Mouse (Mus musculus) embryo, embryonic 11 days (tissue): ENCODE measurements around the gene Ptms.

ENCODE experiments used
- DNase-seq: peaks from one replicate; pipeline ENCODE4 v3.0.0-alpha.2; 2015

Ptms gene

DNA sequence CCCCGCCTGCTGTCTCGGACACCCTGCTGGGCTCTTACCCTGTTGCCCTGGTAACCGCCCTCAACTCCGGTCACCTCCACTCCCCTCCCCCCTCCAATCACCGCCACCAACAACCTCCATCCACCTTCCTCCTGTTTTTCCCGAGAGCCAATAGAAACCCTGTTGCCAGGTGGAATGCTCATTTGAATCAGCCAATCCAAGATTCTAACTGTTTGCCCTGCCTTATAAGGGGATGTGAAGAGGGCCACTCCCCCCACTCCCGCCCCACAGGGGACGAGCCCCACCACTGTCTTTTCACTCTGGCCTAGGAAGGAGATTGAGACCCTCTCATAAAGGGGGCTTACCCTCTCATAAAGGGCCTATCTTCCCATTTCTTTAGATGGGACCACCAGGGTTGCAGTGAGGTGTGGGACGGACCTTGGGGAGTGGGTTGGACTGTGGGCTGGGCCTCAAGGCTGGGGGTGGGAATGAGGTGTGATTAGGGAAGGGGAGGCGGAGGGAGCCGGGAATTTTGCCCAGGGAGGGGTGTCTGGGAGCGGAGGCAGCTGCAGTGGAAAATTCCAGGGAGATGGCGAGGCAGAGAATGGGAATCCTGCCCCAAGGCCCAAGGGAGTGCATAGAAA, at the start of gene Ptms:
Ptms (minus strand) TSS at position 409 of the 623 bp plus-strand sequence.
- DNase-seq, result peak; percentile 97

DNA sequence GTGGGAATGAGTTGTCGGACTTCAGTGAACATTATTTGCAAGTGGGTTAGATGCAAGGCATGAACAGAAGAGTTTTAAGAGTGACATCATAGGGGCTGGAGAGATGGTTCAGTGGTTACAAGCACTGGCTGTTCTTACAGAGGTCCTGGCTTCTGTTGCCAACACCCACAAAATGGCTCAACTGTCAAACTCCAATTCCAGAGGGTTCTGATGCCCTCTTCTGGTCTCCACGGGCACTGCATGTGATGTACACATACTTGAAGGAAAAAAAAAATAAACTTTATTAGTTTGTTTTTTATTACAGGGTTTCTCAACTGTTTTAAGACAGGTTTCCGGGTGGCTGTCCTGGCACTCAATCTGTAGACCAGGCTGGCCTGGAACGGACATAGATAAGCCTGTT, 47.9 kb upstream of the Ptms start:
- DNase-seq, result peak; percentile 63

DNA sequence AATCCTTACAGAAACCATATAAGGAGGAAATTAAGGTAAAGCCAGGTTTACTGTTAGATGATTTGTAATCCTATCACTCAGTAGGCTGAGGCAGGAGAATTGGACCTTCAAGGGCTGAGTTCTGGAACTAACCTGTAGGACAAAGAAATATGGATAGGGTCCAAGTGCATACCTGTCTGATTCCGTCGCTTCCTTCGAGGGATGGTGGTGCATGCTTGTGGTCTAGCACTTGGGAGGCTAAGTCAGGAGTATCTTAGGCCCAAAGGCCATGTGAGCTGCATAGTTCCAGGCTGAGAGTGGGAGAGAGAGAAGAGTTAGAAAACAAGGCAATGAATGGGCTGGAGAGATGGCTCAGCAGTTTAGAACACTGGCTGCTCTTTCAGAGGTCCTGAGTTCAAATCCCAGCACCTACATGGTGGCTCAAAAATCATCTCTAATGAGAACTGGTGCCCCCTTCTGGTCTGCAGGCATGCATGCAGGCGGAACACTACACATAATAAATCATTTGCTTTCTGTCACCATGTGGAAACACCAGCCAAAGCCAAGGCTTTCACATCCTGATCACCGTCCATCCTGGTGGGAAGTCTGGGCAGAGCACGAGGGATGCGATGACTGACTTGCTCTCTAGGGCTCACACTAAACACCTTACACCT, 46.7 kb upstream of the Ptms start:
- no peak for DNase-seq

DNA sequence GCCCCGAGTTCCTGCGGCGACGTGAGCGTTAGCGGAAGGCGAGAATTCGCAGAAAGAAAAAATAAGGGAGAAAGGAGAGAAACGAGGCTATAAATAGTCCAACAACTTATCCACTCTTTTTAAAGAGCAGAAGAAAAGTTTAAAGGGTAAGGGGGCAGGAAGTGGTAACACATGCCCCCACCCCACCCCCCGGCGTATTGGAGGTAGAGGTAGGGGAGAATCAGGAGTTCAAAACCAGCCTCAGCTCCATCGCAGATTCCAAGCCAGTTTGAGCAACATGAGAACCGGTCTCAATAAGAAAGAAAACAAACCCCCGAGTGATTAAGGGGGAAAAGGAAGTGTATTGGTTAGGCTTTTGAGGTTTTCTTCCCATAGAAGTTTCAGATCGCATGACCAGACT, 45.8 kb upstream of the Ptms start:
- peak; percentile 34 for DNase-seq

DNA sequence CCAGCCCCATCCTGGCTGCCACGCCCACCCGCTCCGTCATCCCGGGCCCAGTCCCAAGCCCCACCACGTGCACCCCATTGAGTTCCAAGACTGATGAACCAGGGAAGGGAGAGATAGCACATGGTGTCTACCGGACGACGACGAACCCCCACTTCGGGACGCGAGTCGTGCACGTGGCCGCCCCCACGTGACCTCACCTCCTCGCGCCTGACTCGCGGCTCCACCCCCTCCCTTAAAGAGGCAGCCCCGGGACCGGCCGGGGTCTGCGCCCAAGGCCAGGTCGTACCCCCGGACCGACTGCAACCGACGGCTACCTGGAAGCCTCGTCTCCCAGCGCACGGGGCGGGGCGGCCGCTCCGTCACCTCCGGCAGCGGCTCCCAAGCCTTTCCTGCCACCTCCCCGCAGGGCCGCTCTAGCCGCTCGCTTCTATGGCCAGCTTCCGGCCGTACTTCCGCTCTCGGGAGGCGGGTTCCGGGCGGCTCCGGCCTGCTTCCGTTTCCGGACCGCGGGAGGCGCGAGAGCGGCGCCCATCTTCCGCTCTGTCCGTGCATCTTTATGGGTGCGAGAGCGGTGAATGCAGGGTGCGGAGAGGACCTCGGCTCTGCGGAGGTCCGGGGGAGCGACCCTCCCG, 45.3 kb upstream of the Ptms start, which contains the start of gene Cops7a:
Cops7a (minus strand) TSS at position 451 of the 632 bp plus-strand sequence.
- peak; percentile 98 for DNase-seq

DNA sequence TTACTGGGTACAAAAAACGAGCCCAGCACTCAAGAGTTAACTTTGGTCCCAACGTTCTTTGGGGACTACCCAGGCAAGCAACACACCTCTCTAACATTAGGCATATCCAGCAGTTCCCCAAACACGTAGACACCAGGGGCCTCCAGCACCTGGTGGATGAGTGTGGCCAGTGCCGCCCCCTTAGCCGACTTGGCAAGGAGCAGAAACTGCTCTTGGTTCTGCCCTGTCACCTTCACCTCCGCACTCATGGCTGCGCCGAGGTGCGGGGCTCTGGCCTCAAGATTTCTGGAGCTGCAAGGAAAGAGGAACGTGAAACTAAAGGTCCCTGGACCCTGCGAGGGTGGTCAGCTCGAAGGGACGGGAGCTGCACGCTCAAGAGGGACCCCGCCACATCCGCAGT, 44.7 kb upstream of the Ptms start:
- DNase-seq, result no peak

DNA sequence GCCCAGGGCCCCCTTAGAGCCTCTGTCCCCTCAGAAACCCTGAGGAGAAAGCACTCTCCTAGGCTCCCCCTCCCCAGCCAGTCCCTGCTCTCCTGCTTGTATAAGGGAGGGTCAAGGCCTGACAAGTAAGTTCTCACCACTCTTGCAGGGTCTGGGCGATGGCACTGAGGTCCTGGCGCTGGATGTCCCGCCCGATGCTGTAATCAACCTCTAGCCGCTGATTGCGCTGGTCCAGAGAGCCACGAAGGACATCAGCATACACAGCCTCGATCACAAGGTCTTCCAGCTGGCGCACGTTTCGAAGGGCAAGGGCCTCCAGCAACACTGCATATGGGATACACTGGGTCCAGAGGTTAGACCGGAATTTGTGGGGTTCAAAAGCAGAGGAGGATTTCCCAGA, 41.1 kb upstream of the Ptms start:
- DNase-seq, result no peak

DNA sequence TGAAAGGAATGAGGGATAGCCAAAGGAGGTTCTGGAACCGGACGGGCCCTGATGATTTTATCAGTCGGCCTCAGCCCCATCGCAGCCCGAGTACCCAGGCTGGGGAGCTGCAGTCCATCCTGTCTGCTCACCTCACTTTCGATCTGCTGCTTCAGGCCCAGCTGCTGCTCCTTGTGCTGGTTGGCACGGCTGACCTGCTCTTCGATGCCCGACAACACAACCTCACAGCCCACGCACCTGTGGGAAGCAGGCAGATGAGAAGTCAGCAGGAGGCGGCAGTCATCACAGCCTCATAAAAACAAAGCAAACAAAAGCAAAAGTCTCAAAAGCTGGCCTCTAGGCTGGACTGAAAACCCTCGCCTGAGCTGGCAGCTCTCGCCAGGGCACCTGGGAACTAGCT, 40.1 kb upstream of the Ptms start:
- DNase-seq, result no peak

DNA sequence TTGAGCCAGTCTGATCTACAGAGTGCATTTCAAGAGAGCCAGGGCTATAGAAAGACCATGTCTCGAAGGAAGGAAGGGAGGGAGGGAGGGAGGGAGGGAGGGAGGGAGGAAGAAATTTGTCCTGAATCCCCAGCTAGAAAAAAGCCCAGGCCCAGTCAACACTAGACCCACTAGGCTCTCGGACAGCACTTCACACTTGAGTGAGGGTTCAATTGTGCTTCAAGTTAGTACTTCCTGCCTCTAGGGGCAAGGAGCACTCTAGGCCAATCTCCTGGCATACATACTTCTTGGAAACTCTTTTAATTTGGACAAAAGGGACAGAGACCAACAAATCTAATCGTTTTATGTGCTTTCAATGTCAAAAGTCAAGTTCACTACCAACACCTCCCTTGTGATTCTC, 38.2 kb upstream of the Ptms start:
- DNase-seq, result no peak

DNA sequence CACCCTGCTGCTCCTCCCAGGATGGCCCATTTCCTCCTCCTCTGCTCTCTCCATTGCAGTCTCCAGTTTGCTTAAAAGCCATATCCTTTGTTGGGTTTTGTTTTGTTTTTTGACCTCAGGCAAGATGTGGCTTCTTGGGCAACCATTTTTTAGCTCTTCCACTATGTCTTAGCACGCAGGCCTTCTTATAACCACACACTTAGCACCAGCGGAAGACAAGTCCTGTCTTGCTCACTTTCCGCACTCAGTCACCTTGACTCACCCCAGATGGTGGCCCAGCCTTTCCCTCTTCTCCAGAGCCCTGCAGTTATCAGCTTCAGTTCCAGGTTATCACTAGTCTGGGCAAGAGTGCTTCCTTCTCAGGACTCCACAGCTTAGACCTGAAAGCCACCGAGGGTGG, 35.3 kb upstream of the Ptms start:
- DNase-seq, result no peak

DNA sequence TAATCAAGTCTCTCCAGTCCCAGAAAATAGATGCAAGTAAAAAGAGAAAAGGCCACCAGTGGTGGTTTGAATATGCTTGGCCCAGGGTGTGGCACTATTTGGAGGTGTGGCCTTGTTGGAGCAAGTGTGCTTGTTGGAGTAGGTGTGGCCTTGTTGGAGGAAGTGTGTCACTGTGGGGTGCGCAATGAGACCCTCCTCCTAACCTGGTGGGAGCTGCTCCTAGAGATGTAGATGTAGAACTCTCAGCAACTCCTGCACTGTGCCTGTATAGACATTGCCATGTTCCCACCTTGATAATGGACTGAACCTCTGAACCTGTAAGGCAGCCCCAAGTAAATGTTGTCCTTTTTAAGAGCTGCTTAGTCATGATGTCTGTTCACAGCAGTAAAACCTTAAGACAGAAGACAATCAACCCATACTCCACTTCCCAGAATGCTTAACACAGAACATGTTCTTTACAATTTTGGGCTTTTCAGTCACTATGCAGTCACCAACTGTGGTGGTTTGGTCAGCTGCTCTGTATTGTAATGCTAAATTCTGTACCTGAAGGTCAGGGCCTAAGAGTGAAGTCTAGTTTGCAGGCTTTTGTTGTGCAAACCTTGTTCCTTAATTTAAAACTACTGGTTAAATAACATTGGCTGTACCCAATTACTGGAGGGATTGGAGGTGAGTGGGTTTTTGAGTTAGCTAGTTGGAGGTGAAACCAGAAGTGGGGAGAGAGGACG, 34.2 kb upstream of the Ptms start:
- no peak for DNase-seq

DNA sequence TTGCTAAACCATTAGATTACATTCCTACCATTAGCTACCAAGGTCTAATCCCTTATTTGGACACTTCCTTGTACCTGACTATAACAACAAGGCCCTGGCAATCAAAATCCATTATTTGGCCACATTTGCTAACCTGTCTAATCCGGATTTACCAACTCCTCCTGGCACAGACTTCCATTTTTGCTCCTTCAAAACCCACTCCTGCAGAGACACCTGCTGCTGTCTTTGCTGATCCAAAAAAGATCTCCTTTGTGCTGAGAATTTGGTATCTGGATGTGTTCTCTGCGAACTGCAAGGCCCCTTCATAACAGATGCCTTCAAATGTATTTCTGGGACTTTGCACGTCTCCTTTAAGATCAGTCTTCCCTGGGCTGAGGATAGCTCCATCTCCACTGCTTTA, 23.6 kb upstream of the Ptms start:
- DNase-seq, result no peak

DNA sequence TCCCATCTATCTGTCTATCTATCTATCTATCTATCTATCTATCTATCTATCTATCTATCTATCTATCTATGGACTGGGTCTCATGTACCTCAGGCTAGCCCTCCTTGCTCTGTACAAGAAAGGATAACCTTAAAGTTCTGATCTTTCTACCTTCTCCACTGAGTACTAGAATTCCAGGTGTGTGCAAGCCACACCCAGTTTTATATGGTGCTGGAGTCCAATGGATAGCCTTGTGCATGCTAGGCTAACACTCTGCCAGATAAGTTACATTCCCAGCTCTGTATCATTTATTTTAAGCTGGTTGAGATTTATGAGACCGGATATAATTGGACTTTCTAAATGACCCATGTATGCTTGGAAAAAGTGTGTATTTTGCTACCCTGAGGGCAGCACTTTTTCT, 21.8 kb upstream of the Ptms start:
- no peak for DNase-seq

DNA sequence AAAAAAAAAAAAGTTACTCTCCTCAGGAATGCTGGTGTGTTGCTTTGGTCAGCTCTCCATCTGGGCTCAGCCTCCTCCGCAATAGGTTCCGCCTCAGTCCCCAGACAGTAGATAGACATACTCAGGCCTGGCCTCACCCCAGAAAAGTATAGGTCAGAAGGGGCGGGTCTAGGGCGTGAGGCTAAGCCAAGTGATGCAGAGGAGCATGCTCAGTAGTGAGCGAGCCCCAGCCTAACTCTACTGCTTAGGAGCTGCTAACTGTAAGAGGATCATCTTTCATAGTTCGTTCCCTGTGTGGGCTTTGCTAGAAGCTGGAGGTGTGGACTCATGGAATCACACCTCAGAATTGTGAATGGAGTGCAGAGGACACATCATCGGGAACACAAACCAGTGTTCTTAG, 18.7 kb upstream of the Ptms start:
- DNase-seq, result no peak

DNA sequence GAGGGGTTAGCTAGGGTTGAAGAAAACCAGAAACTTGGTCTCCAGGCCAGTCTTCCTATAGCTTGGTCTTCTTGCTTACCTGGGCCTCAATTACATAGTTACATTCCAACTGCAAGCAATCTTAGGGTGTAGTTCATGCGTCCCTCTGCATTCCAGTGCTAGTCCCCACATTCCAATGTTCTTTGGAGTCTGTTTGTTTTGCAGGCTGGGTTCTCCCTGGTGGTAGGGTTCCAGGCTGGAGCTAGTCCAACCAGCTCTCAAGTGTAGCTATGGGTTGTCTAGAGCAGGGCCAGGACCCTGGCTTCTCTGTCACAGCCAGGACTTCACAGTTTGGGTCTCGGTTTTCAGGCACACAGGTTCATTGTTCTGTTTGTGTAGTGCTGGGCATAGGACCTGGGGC, 17.6 kb upstream of the Ptms start:
- no peak for DNase-seq

DNA sequence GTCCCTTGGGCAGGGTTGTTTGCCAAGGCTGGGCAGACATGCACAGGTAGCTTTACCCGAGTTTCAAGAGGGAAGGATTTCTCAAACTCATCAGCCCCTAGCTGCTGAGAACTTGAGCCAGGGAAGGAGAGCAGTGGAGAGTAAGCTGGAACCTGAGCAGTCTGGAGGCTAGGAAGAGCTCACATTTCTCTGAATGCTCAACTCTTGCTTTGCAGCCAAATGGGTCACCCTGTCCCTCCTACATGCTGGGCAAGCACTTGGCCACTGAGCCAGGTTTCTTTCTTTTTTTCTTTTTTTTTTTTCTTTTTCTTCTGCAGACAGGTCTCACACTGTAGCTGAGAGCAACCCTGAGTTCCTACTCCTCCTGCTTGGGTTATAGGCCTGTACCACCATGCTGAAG, 16.8 kb upstream of the Ptms start:
- no peak for DNase-seq

DNA sequence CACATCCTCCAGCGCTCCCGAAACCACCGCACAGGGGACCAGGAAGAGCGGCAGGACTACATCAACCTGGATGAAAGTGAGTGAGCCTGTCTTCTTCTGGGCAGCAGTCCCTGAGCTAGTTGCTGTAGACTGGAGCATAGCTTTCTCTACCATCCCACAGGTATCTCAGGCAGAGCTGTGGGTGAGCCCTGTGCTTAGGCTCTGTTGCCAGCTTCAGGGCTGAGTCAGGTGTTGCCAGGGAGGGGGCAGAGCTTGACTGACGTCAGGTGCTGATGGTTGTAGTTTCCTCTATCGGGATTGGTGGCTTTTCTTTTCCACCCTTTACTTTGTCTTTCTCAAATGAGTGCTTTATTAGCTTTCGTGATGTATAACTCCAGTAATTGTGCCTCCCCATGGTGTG, 14.8 kb upstream of the Ptms start:
- DNase-seq, result no peak

DNA sequence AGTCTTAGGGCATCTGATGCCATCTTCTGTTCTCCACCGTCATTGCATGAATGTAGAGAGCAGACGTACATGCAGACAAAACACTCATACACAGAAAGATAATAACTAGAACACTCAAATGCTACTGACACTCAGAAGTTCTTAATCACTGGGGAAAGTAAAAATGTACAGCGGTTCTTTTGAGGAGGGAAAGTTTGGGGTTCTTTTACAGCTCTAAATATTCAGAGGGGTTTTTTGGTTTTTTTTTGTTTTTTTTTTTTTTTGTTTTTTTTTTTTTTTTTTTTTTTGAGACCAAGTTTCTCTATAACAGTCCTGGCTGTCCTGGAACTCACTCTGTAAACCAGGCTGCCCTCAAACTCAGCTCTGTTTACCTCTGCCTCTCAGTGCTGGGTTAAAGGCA, 13.2 kb upstream of the Ptms start:
- no peak for DNase-seq

DNA sequence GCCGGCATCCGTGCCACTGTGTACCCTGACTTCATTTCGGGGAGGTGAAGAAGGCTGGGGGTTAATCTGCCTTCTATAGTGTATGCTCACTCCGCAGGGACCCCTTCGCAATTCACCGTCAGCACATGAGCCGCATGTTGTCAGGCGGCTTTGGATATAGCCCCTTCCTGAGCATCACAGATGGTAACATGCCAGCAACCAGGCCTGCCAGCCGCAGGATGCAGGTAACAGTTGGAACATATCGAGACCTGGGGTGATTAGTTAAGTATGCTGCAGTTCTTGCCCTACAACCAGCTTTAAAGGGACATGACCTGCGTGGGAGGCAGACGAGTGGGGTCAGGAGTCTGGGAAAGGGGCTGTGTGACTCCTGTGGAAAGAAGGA, 12.4 kb upstream of the Ptms start:
- DNase-seq, result peak; percentile 3

DNA sequence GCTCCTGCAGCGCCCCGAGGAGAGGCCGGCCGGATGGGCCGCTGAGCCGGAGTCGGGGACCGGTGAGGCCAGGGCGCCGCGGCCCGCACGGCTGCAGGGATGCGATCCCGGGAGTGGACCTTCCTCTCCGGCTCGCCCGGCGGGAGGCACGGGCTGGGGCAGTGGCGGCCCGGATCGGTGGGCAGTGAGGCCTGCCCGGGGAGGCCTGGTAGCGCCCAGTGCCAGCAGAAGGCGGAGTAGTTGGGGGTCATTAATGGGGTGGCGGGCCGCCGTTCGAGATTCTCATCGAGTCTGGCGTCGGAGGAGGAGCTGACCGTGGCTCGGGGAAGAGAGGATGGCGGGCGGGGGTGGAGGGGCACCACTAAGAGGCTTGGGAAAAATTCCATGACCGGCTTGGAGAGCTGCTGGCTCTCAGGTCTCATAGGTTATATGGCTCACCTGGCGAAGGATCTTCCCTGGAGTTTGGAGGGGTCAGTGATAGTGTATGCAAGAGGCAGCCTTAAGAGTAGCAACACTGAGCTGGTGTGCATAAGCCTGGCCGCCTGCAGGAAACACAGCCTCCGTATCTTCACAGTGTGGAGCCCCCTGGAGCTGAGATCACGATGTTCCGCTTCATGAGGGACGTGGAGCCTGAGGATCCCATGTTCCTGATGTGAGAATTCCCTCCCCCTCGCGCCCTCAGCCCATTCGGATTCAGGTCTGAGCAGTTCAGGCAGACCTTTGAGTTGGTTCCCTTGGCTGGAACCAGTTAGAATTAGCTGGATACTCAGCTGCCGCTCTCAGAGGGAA, 11.8 kb upstream of the Ptms start:
- peak; percentile 55 for DNase-seq

DNA sequence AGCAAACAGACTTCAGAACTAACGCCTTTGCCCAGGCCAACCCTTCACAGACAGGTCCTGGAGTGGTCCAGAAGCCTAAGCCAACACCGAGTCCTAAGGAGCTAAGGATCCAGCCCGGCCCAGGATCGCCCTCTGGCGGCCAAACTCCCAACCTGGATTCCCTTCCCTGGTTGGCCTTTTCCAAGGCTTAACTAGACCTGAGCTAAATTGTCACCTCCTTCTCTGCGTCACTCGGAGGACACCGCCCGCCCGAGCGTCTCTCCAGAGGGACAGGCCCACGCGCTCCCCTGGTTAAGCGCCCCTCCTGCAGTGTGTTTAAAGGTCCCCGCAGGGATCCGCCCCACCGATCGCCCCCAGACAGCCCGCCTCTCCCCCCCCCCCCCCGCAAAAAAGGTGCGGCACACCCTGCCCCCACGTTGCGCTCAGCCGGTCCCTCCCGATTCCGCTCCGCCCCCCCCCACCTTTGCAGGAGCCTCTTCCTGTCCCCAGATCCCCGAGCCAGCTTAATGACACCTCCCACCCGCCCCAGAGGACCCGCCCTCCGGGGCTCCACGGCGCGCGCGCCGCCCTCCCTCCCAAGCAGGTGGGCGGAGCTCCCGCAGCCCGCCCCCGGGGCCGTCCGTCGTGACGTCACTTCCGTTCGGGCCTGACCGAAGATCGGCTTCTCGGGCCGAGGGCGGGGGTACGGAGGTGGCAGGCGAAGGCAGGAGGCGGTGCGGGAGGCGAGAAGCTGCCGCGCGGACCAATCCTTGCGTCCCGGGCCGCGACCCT, 11.0 kb upstream of the Ptms start, which contains the start of gene Mlf2:
Mlf2 (plus strand) TSS at position 633 of the 771 bp plus-strand sequence.
- peak; percentile 100 for DNase-seq

DNA sequence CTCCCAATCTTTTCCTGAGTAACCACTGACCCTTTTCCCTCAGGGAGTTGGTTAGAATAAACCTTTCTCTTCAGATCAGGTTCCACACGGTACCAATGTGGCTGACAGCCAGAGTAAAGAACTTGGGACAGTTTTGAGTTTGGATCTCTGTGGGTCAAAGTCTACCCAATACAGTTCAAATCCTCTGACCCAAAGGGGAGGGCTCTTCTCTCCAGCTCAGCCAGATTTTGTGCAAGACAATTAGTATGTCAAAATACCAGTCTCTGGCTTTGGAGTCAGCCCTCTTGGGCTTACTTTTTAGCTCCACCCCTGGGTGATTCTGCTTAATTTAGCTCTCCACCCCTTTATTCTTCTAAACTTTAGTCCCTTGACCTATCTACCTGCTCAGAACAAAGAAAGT, 10.3 kb upstream of the Ptms start:
- DNase-seq, result peak; percentile 20
